Mouse (Mus musculus) bone marrow macrophage, adult 2 months (primary cell): Measurements from ENCODE around the gene Zfand3. TPM values are rescaled to one million over a fixed set of nuclear protein-coding genes. Genes with fewer than 3 reads are reported as not detected.

Source experiments
- H3K27ac ChIP-seq: 2 replicates; pipeline ENCODE4 v1.5.1; 2012; ENCODE audit warnings: low read depth, low read length; ENCODE audit not compliant: insufficient read depth
- H3K4me1 ChIP-seq: 2 replicates; pipeline ENCODE4 v1.6.1; 2012; ENCODE audit warnings: low read length; ENCODE audit not compliant: control insufficient read depth, insufficient read depth
- H3K4me3 ChIP-seq: 2 replicates; pipeline ENCODE4 v1.5.1; 2012; ENCODE audit warnings: mild to moderate bottlenecking, low read length, moderate library complexity; ENCODE audit not compliant: insufficient read depth
- CTCF ChIP-seq: IDR thresholded peaks from 2 replicates; pipeline ENCODE4 v1.5.1; 2012; ENCODE audit warnings: low read depth, mild to moderate bottlenecking, low read length, moderate library complexity
- POLR2A ChIP-seq: IDR thresholded peaks from 2 replicates; pipeline ENCODE4 v1.6.1; 2012; ENCODE audit warnings: mild to moderate bottlenecking, low read depth, low read length, borderline replicate concordance
- polyA plus RNA-seq: library from polyadenylated mRNA; stranded (reverse); fragments of >200 nt; gene quantifications from 2 replicates; pipeline ENCODE4 v1.2.4, GENCODE M21; 2012; ENCODE audit not compliant: missing spikeins, insufficient read depth, insufficient read length

The Zfand3 gene
- polyA plus RNA-seq, 1 experiment, result 80.4 TPM

- Histone ChIP-seq H3K4me1 (no peaks in the 10 kb centered on the region; the same call in 1 of the 2 replicates), H3K4me3 (no peak overlapping the region), H3K27ac (no peak overlapping the region)
- no peak for TF ChIP-seq POLR2A
- no peak for TF ChIP-seq CTCF
Measured at GRCm38 (mm10) chr17:30210262-30210661, 205.7 kb downstream of the Zfand3 start.

DNA sequence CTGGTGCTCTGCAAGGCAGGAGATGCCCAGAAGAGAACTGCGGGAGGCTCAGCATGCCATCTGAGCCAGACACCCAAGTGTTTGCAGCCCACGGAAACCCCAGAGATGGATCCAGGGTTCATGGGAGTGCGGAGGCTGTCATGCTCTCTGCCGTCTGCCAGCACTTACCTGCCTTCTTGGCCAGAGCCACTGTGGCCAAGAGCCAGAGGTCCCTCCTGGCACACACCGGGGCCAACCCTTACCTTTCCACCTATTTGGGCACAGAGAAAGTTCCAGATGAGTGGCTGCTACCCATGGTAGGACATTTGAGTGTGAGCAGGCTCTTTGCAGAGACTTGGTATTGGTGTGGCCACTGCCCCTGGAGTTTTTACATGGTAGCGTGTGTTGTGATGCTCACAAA is 206.4 kb downstream of the Zfand3 start:
- Histone ChIP-seq H3K4me3 (no peak overlapping the region), H3K4me1 (no peaks in the 10 kb centered on the region), H3K27ac (no peak overlapping the region)
- no peak for TF ChIP-seq CTCF
- TF ChIP-seq POLR2A, result no peak

GRCm38 (mm10) chr17:30212647-30213046 is 208.1 kb downstream of the Zfand3 start:
- Histone ChIP-seq H3K27ac (no peak overlapping the region), H3K4me1 (no peaks in the 10 kb centered on the region), H3K4me3 (no peak overlapping the region)
- TF ChIP-seq CTCF (no peak), POLR2A (no peak)

- TF ChIP-seq CTCF (no peak), POLR2A (no peak)
Measured at GRCm38 (mm10) chr17:30213371-30213770, 208.8 kb downstream of the Zfand3 start.

GRCm38 (mm10) chr17:30214393-30214792 is 209.9 kb downstream of the Zfand3 start:
- Histone ChIP-seq H3K27ac (no peak overlapping the region), H3K4me3 (no peak overlapping the region), H3K4me1 (no peaks in the 10 kb centered on the region)
- TF ChIP-seq POLR2A, result no peak

More at GRCm38 (mm10) chr17:30213371-30213770, 208.8 kb downstream of the Zfand3 start:
- no peaks in the 10 kb centered on the region for H3K4me1 ChIP-seq
- no peak overlapping the region for H3K27ac ChIP-seq
- no peak overlapping the region for H3K4me3 ChIP-seq

DNA sequence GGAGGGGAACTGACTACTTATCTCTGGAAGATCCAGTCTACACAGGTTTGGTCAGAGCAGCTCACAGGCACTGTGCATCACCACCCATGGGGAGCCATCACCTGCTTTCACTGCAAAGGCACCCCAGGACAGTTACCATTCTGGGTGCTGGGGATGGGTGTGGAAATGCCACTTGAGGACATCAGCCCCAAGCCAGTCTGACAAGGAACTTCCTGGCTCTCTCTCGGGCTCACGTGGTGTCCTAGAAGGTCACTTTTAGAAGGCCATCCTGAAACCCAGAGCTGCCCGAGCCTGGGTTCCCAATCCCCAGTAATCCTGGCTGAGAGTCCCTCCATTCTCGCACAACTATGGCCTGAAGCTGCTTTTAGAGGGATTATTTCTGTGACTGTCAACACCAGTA is 211.2 kb downstream of the Zfand3 start:
- no peaks in the 10 kb centered on the region for H3K4me1 ChIP-seq
- H3K4me3 ChIP-seq, result no peak overlapping the region
- no peak overlapping the region for H3K27ac ChIP-seq
- TF ChIP-seq POLR2A (no peak), CTCF (no peak)

GRCm38 (mm10) chr17:30221677-30222076 is 217.1 kb downstream of the Zfand3 start:
- no peak overlapping the region for H3K27ac ChIP-seq
- TF ChIP-seq POLR2A, result no peak
- TF ChIP-seq CTCF, result no peak
- H3K4me3 ChIP-seq, result no peak overlapping the region
- no peaks in the 10 kb centered on the region for H3K4me1 ChIP-seq

DNA sequence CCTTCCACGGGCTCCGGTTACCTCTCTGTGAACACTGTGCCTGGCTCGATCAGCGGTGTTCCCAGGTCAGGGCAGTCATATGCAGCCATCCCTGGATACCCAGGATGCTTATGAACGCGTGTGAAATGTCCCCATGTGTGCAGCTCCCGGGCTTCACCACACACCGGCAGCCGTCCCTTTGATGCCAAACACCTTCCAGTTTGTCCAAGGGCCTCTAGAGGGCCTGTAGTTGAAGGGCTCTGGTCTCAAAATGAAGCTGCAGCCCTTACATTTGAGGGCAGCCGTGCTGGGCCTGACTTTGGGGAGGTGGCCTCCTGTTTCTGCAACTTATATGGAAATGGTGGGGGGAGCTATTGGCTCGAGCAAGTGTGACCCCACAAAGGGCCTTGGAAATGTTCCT is 217.8 kb downstream of the Zfand3 start:
- Histone ChIP-seq H3K4me1 (no peaks in the 10 kb centered on the region), H3K27ac (no peak overlapping the region), H3K4me3 (no peak overlapping the region)
- no peak for TF ChIP-seq CTCF
- no peak for TF ChIP-seq POLR2A

GRCm38 (mm10) chr17:30222837-30223236 is 218.3 kb downstream of the Zfand3 start:
- Histone ChIP-seq H3K4me1 (no peaks in the 10 kb centered on the region), H3K4me3 (no peak overlapping the region), H3K27ac (no peak overlapping the region)
- TF ChIP-seq POLR2A (no peak), CTCF (no peak)

DNA sequence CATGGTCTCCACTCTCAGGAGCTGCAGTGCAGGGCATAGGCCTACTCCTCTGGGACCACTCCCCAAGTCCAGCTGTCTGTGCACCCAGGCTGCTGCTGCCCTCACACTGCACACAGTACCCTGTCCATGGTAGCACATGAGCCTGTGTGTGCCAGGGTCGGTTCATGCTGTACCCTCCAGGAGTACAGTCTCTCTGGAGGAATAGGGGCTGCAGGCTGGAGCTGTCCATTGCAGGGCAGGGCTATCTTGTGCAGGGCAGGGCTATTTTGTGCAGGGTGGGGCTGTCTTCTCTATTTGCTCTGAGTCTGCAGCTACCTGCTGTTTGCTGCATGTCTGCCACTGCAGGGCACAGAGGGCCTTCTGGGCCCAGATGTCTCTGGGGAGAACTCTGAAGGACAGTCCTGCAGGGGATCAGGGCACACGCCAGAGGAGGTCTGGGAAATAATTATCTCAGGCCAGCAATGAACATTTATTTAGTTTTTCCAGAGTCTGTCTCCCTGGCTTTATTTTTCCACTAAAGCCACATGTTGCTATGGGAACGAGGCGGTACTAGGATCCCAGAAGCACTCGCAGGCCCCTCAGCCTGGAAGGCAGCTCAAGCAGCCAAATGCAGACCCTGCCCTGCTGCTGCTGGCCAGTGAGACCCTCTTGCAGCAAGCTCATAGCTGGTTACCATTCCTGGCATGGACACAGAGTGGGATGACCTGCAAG is 220.7 kb downstream of the Zfand3 start:
- Histone ChIP-seq H3K4me1 (no peaks in the 10 kb centered on the region), H3K4me3 (no peak overlapping the region), H3K27ac (no peak overlapping the region)
- TF ChIP-seq CTCF (no peak), POLR2A (no peak)
